Mouse (Mus musculus) frontal cortex, postnatal 25 days (tissue): ENCODE measurements around the gene Smyd3.

Source experiments
- DNase-seq, 2 experiments: peaks; one replicate each; pipeline ENCODE4 v3.0.0; 2022; ENCODE audit warnings: low spot score in 2 of 2

Gene Smyd3

DNA sequence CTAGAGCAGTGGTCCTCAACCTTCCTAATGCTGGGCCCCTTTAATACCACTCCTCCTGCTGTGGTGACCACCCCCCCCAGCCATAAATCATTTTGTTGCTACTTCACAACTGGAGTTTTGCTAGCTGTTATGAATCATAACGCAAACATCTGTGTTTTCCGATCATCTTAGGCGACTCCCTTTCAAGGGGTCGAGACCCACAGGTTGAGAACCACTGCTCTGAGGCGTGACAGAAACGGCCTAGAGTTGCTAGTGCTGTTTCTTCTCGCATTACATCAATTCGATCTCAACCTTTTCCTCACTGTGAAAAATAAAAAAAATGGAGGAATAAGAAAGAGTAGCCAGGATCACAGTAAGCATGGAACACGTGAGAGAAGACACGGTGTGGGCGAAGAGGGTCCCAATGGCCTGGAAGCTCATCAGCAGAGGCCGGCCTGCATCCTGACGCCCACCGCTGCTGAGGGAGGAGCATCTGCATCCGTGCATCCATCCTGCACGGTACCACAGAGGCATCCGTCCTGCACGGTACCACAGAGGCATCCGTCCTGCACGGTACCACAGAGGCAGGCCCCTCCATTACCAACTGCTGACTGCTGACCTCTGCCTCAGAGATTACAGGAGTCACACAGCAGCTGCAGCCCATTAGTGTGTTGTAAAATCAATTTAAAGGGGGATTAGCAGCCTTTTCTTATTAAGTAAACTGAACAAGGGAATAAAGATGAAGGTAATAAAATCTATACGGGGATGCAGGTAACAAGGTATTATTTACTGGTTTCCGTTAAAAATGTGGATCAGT lies 56.6 kb downstream of the Smyd3 start:
- no peak for DNase-seq

DNA sequence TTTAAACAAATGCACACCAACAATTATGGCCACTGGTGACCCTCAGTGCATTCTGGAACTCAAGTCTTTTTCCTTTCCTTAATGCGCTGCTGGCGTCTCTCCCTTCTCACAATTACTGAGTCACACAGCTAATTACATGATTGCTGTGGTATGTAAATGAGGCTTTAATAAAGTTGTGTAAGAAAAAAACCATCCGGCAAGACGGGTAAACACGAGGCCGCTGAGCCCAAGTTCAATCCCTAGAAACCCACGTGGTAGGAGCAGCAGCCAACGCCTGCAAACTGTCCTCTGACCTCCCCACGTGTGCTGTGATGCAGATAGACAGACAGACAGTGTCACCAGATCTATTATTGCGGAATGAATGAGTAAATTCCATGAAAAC lies 58.9 kb downstream of the Smyd3 start:
- no peak for DNase-seq

DNA sequence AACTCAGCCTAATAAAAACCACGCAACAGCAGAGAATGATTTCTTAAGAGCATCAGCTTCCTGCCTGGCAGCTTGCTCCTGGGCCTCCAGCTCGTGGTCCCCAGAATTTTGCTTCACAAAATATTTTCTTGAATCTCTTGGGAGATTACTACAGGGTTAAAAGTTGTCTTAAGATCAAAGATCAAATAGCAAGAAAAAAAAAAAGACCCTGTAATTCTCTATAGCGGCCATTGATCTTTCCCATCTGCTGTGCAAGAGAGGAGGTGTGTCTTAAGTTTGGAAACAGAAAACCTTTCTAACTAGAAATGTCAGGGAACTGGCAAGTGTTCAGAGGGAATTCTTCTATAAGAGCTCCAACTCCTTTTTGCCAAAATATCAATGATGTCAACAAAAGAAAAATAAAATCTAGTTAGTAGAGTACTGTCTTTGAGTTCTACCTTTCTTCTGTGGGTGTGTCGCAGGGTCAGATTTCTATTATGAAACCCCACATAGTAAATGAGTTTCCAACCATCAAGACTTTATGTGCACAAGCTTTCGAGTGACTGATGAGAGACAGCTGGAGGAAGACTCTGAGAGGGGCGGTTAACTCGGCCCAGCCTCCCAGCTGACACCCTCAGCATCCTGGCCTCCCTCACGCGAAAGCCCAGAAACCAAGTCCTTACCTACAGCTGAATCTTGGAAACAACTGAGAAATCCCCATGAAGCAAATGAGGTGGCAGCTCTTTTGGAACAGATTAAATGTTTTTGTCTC lies 59.4 kb downstream of the Smyd3 start:
- no peak for DNase-seq

DNA sequence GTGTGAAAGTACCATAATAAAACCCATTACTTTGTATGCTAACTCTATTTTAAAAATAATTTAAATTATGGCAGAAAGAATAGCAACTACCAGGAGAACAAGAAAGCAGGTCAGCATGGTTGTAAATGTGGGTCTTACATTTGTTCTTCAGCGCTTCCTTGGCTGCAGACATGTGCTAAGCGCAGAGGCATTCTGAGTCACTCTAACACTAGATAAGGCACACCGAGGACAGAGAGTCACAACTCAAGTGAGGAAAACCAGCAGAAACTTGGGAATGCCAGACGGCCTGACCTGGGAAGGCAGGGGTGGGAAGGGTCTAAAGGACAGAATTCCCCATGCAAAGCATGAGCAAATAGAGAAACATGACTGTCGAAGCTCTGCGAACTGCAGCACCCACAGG lies 63.2 kb downstream of the Smyd3 start:
- no peak for DNase-seq

DNA sequence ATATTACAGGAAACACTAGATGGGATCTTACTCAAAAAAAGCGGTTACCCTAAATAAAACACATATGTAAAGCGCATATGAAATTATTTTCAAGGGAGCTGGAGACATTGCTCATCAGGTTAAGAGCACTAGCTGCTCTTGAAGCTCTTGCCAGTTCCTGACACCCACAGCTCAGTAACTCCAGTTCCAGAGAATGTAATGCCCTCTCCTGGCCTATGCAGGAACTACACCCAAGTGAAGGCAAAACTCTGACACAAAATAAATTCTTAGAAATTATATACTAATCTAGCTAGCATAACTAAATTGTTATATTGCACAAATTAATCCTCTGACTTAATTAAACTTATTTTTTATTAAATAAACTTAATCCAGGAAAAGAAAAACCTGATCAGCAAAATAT lies 66.6 kb downstream of the Smyd3 start:
- no peak for DNase-seq

DNA sequence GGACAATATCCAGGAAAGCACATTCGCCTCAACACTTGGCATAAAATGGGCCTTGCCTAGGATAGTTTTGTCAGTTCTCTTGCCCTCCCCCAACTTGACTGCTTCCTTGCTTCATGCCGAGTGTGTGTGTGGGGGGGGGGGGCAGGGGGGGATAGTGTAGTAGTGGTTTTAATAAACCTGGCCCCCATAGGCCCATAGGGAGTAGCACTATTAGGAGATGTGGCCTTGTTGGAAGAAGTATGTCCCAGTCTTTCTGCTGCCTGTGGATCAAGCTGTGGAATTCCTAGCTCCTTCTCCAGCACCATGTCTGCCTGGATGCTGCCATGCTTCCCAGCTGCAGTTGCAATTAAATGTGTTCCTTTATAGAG lies 71.0 kb downstream of the Smyd3 start:
- DNase-seq: no peak

DNA sequence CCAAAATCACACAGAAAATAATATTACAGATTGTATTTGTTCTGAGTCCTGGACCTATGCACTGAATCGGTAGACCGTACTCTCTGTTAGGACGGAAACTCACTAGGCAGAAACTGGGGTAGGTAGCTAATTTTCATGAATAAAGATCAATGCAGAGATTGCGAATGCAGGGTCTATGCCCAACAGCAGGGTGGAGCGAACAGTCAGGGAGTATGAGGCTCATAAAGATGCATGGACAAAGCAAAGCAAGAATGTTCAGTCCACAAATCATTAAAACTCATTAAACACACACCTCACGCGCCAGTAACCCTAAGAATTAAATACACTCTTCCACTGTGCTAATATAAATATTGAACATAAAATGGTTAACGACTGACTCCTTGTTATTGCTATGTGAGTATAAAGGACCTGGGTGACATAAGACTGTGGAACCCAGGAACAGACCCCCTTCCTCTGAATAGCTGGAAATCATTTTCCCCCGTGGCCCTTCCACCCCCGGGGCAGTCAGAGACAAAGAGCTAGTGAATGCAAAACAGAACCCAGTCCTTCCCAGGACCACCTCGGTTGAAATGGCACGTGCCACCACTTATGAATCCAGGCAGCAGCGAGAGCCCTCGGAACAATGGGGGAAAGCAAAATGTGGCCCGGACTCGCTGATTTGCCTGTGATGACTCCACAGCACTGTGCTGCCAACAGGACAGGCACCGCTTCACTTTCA lies 71.6 kb downstream of the Smyd3 start:
- DNase-seq: no peak

DNA sequence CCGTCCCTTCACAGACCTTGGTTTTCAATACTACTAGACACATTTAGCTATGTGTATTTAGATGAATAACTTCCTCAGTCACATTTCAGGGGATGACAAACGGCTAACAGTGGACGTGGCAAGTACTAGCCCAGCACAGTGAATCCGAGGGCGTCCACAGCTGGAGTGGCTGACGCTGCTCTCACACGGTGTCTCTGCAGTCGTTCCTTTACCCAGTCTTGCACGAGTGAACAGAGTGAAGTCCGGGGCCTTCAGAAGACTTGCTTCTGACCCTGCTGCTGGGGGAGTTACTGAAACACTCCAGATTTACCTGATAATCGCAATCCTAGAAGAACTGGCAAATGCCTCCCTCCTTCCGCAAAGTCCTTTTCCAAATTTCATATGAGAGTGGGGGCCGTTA lies 74.0 kb downstream of the Smyd3 start:
- no peak for DNase-seq

DNA sequence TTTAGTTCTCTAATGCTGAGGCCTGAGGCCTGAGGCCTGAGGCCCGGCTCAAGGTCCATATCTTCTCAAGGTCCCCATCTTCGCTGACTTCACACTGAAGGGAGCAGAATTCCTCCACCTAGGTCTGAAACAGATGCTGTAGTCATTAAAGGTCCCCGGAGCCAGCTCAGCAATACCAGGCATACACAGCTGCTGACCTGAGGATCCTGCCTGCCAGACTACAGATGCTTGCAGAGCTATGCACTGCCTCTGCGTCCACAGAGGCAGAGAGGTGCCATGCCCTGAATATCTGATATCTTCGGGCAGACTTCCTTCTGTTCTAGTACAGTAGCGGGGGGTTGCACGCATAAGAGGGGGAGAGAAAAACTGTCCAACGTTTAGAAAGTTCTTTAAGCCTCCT lies 74.4 kb downstream of the Smyd3 start:
- no peak for DNase-seq

DNA sequence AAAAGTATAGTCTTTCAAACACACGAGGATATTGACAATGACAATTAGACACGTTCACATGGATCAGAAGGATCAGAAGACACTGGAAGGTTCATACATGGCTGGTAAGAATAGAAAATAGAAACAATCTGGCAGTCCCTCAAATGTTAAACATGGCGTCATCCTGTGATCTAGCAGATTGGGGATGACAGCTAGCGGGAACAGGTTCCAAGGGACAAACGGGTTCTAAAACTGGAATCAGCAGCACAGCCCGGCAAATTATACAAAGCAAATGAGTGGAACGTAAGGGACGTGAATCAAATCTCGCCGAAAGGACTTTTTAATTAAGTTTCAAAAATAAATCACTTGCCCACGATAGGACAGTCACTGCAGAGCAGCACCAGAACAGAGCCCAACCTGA lies 81.2 kb downstream of the Smyd3 start:
- DNase-seq: no peak

DNA sequence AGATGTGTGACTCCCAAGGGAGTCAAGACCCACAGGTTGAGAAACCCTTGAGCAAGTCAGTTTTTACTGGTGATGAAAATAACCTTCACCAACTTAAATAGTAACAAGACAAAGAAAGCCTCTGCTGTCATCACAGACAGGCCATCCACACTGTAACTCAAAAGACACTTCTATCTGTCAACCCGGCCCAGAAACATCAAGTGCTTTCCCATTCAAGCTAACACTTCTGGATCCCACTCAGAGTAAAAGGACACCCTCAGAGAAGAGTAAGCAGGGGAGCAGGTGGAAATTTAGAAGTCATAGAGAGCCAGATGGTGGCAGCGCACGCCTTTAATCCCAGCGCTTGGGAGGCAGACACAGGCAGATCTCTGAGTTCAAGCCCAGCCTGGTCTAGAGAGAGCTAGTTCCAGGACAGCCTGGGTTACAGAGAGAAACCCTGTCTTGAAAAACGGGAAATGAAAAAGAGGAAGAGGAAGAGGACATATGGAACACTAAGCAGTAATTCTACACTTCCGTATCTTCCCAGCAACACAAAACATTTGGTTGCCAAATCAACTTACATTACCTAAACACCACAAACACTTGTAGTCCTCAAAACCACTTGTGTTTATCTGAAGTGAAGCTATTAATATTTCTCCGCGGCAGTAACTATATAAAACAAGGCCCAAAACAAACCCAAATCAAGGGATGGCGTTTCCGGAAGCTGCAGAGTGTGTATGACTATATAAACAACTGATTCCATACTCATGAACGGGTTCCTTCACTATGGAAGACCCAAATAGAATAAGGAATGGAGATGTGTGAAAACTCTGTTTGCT lies 83.2 kb downstream of the Smyd3 start:
- no peak for DNase-seq

DNA sequence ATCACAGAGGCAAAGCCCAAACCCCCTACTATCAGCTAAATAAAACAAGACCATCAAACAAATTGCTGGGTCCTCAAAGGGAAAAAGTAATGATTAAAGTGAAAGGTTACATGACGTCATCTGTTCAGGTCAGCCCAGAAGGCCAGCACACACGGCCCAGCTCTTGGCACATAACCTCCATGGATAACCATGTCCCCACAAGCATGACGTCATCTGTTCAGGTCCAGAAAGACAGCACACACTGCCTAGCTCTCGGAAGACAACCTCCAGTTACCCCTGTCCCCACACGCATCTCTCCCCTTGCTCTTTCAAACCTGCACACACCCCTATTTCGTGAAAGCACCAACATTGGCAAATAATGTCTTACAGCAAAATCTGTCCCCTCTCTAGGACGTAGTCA lies 84.0 kb downstream of the Smyd3 start:
- DNase-seq: no peak

DNA sequence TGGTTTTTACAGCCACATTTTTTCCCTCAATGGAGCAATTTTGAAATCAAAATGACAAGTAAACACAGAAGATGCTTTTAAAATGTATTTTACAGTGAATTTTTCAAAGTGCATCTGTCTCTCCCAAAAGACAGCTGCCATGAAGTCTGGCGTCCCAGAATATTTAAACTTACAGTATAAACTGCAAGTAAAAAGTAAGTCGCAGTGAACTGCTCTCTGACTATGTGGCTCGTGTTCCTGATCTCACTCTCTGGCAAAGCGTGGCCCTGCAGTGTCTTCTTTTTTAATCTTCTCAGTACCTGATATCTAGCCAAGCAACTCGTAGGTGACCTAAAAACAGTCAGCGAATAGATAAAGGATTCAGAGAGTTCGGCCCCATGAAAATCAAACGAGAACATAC lies 84.5 kb downstream of the Smyd3 start:
- DNase-seq: no peak

DNA sequence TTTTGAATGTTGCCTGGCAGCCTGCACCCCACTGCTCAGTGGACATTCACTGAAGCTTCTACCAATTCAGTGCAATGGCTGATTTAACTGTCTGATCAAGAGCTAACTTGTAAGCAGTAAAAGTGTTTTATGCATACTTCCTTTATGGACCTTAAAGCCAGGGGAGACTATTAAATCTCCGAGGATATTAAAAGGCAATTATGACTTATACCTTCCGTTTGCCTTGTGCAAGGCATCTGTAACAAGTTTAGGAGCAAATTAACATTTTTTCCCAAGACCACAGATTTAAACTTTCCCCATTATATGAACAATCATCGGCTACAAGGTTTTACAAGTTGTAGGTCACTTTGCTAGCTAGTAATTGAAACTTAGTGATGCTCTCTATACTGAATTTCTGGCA lies 87.8 kb downstream of the Smyd3 start:
- DNase-seq: no peak

DNA sequence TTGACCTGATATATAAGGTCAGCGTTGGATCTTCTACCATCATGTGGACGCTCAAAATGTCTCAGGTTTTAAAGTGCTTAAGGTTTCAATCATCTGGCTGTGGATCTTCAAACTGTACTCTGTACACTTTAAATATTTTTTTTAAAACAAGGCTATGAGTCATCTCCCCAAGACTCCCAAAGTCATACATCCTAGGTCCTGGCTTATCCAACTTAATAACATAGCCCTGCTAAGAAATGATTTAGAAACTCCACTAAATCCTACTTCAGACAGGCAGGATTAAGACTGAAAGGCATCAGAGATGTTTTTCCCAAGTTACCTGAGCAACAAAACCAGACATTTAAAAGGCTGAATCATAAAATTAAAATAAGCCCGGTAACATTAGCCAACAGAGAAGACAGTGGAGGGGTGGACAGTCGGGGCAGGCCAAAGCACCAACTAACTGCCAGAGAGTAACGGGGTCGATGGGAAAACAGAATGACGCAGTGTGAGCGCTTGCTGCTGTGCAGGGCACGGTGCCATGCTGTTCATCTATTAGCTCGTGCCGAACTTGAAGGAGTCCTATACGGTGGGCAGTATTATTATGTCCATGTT lies 92.9 kb downstream of the Smyd3 start:
- DNase-seq: no peak

DNA sequence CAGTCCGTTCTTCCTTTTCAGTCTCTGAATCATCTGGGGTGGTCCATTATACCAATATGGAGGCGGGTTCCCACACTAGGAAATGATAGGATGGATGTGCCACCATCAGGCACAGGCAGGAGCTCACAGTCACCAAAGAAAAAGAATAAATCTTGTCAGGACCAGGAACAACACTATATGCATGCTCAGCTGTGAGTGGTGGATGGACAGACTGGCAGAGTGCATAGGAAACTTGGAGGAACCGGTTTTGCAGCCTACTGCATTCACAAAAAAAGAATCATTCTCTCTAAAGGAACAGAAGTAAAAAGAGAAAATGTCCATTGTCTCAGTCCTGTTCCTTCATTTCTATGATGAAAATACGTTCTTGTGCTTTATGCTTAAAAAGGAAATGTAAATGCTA lies 98.8 kb downstream of the Smyd3 start:
- DNase-seq: no peak

DNA sequence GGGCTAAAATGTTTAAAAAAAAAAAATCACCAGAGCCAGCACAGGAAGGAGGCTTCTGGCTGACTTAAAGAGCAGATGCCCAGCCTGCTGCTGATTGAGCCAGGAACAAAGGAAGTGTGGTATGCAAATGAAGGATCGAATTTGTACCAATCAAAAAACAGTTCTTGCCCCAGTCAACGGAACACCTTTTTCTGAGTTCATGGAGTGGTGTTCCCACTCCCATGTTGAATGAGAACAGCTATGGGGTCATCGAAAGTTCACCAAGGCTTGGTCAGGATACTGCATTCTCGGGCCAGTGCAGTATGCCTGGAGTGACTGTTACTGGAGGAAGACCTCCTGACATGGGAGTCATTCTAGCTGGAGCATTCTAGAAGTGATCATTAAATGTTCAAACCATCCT lies 109.8 kb downstream of the Smyd3 start:
- no peak for DNase-seq

DNA sequence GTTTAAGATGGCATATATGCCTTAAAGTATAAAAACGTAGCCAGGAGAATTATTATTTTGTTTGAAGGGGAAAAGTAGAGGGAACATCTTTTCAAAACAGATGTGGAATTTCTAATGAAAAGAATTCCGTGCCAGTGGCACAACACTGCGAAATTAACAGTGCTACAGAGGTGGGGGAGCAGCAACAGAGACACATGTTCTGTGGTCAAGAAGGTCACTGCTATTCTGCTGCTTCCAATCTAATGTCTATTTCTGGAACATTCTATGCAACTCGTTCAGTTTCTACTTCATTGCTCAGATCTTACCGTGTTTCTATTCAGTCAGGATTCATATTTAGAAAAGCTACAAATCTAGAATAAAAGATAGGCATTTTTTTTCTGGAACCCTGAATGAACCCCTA lies 117.0 kb downstream of the Smyd3 start:
- DNase-seq: no peak

DNA sequence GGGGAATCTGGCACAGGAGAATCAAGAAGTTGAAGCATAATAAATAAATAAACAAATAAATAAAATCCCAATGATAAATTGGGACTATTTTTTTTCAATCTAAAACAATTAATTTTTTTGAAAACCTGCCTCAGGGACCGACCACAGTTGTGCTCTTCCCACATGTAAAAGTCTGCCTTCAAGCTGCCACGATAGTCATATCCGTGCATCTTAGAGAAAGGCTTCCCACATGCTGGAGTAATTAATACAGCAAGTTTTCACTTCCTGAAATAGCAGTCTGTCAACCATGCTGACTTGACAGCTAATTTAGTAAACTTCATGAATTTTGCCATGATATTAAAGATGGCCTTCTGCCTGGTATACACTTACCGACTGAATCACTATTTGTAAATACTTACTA lies 119.2 kb downstream of the Smyd3 start:
- DNase-seq: no peak

DNA sequence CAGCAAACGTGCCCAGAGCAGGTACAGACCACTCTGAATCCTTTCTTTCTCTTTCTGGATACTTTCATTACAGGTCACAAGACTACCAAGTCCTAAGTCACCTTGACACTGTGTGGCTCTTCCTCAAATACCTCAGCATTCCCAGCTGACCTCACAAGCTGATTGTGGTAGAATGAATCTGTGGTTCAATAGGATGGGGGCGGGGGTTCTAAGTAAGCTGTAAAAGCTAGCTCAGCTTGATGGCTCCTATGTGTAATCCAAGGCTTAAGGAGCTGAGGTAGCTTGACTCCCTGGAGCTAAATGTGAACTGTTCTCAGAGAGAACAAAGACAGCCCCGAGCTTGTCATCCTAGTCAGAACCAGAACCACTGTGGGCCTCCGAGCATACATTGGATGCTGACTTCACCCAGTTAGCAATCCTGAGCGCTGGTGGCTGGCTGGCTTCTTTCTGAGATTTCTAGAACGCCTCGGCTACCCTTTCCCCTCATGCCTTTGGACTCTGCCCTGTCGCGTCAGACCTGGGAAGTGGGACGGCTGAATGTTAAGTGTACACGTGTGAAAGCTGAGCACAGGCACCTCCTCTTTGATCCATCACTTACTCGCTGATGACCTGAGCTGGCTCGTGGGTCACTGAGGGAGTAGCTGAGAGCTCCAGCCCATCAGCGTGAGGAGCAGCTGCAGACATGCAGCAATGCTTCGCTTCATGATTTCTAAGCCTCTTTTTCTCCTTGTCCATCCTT lies 131.4 kb downstream of the Smyd3 start:
- no peak for DNase-seq

DNA sequence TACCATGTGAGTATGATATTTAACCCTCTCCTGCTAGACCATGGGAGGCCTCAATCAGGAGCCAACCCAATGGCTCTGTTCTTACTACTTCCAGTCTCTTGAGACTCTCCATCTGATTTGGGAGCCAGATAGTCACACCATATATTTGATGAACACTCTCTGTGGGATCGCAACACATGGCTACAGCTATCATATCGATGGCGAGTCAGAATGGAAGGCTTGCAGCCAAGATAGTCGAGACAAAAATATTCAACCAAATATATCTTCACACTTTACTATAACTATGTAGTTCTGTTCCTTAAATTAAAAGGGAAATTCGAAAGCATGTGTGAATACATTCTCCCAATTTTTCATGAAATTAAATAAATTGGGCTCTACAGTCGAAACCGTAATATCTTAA lies 132.2 kb downstream of the Smyd3 start:
- no peak for DNase-seq
